Mouse (Mus musculus) liver, postnatal 0 days (tissue): ENCODE results near the gene Prm3.

Experiments used
- CTCF ChIP-seq: sonication (generic); IDR thresholded peaks from 2 replicates; pipeline ENCODE4 v1.5.1; 2016; ENCODE audit warnings: antibody characterized with exemption, low read depth
- EP300 ChIP-seq: IDR thresholded peaks from 2 replicates; pipeline ENCODE4 v1.6.1; 2016; ENCODE audit warnings: antibody characterized with exemption, low read depth, mild to moderate bottlenecking

DNA sequence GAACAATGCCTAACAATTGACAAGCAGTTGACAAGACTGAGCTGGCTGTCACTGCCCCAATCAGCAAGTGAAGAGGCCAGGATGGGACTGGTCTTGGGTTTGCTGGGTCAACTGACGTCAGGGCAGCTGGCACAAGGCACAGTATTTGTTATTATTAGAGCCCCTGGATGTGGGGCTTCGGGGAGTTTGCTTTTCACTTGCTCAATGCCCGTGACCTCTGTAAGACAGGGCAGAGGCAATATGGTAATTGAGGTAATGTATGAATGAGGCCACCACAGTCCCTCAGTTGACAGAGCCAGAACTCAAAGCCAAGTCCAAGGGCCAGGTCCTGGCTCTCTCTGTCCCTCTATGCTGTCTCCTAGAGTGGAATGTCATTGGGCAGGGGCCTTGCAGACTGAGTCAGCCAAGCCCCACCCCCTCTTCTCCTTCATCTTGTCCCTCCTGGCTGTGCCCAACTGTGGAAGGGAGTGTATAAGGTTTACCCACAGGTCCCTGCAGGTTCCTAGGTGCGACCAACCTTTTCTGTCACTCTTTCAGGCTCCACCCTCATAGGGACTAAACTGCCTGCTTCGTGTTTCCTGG lies 13.0 kb downstream of the Prm3 start:
- TF ChIP-seq CTCF (no peak), EP300 (no peak)
